Mouse (Mus musculus) liver, postnatal 0 days (tissue): ENCODE results near the gene Bcl2. TPM values are rescaled to one million over a fixed set of nuclear protein-coding genes. Genes with fewer than 3 reads are reported as not detected.

Experiments used
- ATAC-seq: fragments of 200-750 bp; cut with Nextera tagmentation; 2 replicates; pipeline ENCODE4 v1.8.0; 2017; ENCODE audit warnings: mild to moderate bottlenecking, moderate library complexity
- DNase-seq: peaks from one replicate; pipeline ENCODE4 v3.0.0-alpha.2; 2016
- H3K27ac ChIP-seq: fragments of 300-500 bp; sonication (generic); 2 replicates; pipeline ENCODE4 v1.5.1; 2014; ENCODE audit warnings: antibody characterized with exemption, moderate library complexity, mild to moderate bottlenecking, low read depth
- H3K27me3 ChIP-seq: fragments of 300-500 bp; sonication (generic); 2 replicates; pipeline ENCODE4 v1.6.1; 2014; ENCODE audit warnings: low read length, control low read depth, mixed read lengths; ENCODE audit not compliant: insufficient read depth
- H3K36me3 ChIP-seq: fragments of 300-500 bp; sonication (generic); replicated peaks from 2 replicates; pipeline ENCODE4 v1.6.1; 2014; ENCODE audit warnings: mild to moderate bottlenecking, control low read depth, low read length, moderate library complexity, mixed read lengths; ENCODE audit not compliant: insufficient read depth
- H3K4me1 ChIP-seq: fragments of 300-500 bp; sonication (generic); 2 replicates; pipeline ENCODE4 v1.6.1; 2014; ENCODE audit warnings: antibody characterized with exemption, mild to moderate bottlenecking, control low read depth; ENCODE audit not compliant: insufficient read depth
- H3K4me2 ChIP-seq: fragments of 300-500 bp; sonication (generic); 2 replicates; pipeline ENCODE4 v1.6.1; 2014; ENCODE audit warnings: low read depth, mild to moderate bottlenecking, low read length, moderate library complexity, mixed read lengths
- H3K4me3 ChIP-seq: fragments of 300-500 bp; sonication (generic); 2 replicates; pipeline ENCODE4 v1.5.1; 2014; ENCODE audit warnings: low read depth, low read length
- H3K9ac ChIP-seq: fragments of 300-500 bp; sonication (generic); replicated peaks from 2 replicates; pipeline ENCODE4 v1.6.1; 2014; ENCODE audit warnings: mild to moderate bottlenecking, moderate library complexity
- H3K9me3 ChIP-seq: fragments of 300-500 bp; sonication (generic); 2 replicates; pipeline ENCODE4 v1.6.1; 2016; ENCODE audit warnings: mild to moderate bottlenecking, control low read depth, low read length, mixed read lengths
- CTCF ChIP-seq: sonication (generic); IDR thresholded peaks from 2 replicates; pipeline ENCODE4 v1.5.1; 2016; ENCODE audit warnings: antibody characterized with exemption, low read depth
- EP300 ChIP-seq: IDR thresholded peaks from 2 replicates; pipeline ENCODE4 v1.6.1; 2016; ENCODE audit warnings: antibody characterized with exemption, low read depth, mild to moderate bottlenecking
- WGBS: fragments of 180-500 bp; shearing (Covaris S2); extraction: QIAGEN DNeasy Blood & Tissue Kit; methylation state at CpG from one replicate; pipeline ENCODE4 v1.1.7; 2014; ENCODE audit not compliant: insufficient replicate concordance; 5-methylcytosine and 5-hydroxymethylcytosine counted together
- polyA plus RNA-seq: library from polyadenylated mRNA; unstranded; fragments of >200 nt; fragmentation: Nextera tagmentation; extraction: Ambion mirVana; gene quantifications from 2 replicates; pipeline ENCODE4 v1.2.1, GENCODE M21; 2015

Gene Bcl2
- polyA plus RNA-seq, 1 experiment from 2014 or later, result 0.83 TPM

DNA sequence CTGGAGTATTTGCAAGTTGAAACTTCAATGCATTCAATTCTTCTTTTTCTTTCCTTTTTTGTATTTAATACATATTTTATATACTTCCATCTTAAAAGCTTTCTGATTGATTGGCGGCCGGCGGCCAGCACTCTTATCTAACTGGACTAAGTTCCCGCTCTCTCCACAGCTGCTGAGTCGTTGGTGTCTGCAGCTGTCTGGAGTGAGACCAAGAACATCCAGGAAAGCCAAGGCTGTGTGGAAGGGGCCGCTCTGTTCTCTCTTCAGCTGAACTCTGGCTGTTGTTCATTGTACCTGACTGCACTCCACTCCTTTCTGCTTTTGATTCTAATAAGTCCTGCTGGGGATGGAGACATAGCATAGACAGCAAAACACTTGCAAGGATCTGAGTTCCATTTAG, 190.3 kb downstream of the Bcl2 start:
- no peaks in the 10 kb centered on the region for H3K36me3 ChIP-seq
- H3K4me1 ChIP-seq, result no peaks in the 10 kb centered on the region
- H3K9ac ChIP-seq, result no peak overlapping the region
- WGBS, result 50% methylated on average over 6 of the region's 6 CpGs
- H3K4me3 ChIP-seq, result no peak overlapping the region
- H3K27ac ChIP-seq, result no peak overlapping the region
- no peak for TF ChIP-seq EP300
- TF ChIP-seq CTCF, result no peak
- H3K27me3 ChIP-seq, result no peaks in the 10 kb centered on the region
- ATAC-seq (no peak), DNase-seq (no peak)
- H3K4me2 ChIP-seq, result no peak overlapping the region
- no peaks in the 10 kb centered on the region for H3K9me3 ChIP-seq

DNA sequence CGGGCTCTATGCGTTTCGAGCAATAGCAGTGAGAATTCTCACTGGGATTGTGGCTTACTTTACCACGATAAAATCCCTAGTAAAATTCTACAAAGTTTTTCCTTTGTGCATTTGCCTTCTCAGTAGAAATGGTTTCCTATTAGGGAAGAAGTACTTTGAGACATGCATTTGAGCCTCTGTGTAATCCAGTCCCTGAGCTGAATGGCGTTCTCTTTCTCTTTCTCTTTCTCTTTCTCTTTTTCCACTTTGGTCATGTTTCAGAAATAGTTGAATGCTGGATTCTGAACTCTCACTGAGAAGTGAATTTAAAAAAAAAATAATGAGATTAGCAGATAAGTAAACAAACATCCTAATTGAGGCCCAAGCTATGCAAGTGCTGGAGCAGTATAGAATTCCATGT, 191.1 kb downstream of the Bcl2 start:
- 81% methylated on average over 5 of the region's 5 CpGs for WGBS
- H3K27ac ChIP-seq, result no peak overlapping the region

GRCm38 (mm10) chr1:106517591-106518177, 196.4 kb downstream of the Bcl2 start:
- no peak overlapping the region for H3K9ac ChIP-seq
- no peak for ATAC-seq
- TF ChIP-seq CTCF (no peak), EP300 (no peak)
- H3K9me3 ChIP-seq, result no peaks in the 10 kb centered on the region
- no peaks in the 10 kb centered on the region for H3K27me3 ChIP-seq
- H3K4me2 ChIP-seq, result no peak overlapping the region
- DNase-seq, result no peak
- H3K36me3 ChIP-seq, result no peaks in the 10 kb centered on the region
- no peak overlapping the region for H3K27ac ChIP-seq
- 32% methylated on average over 6 of the region's 6 CpGs for WGBS
- no peak overlapping the region for H3K4me3 ChIP-seq
- peaks cover 9% of the 10 kb centered on the region; the same call in 1 of the 2 replicates for H3K4me1 ChIP-seq

More for the DNA sequence above, 191.1 kb downstream of the Bcl2 start:
- no peak for TF ChIP-seq CTCF
- no peak for TF ChIP-seq EP300
- Histone ChIP-seq H3K9me3 (no peaks in the 10 kb centered on the region), H3K9ac (no peak overlapping the region), H3K27me3 (no peaks in the 10 kb centered on the region), H3K4me3 (no peak overlapping the region), H3K4me2 (no peak overlapping the region), H3K36me3 (no peaks in the 10 kb centered on the region), H3K4me1 (no peaks in the 10 kb centered on the region)
- DNase-seq, result no peak
- ATAC-seq, result no peak

DNA sequence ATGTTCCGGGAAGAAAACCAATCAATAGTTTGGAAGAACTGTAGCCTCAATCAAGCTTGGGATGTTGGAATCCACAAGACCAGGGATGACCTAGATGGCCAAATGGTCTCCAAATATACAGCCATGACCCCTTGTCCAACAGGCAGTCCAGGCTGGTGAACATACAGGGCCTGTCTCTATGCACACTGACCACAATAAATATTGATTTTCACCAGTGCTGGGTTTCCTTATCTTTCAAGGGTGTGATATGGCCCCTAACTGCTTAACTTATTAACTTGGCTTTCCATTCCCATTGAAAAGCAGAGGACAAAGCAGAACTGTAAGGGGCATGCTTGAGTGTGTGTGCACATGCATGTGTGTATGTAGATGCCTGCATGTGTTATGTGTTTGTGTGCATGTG, 197.0 kb downstream of the Bcl2 start:
- Histone ChIP-seq H3K36me3 (no peaks in the 10 kb centered on the region), H3K4me3 (no peak overlapping the region)
- WGBS, result 53% methylated on average over 1 of the region's 1 CpGs

GRCm38 (mm10) chr1:106515611-106516010, 198.5 kb downstream of the Bcl2 start:
- Histone ChIP-seq H3K27me3 (no peaks in the 10 kb centered on the region), H3K4me1 (peaks cover 9% of the 10 kb centered on the region; the same call in 1 of the 2 replicates), H3K4me3 (no peak overlapping the region), H3K4me2 (no peak overlapping the region), H3K27ac (no peak overlapping the region), H3K9me3 (no peaks in the 10 kb centered on the region), H3K36me3 (no peaks in the 10 kb centered on the region), H3K9ac (no peak overlapping the region)
- 48% methylated on average over 6 of the region's 6 CpGs for WGBS
- ATAC-seq (no peak), DNase-seq (no peak)
- no peak for TF ChIP-seq EP300
- no peak for TF ChIP-seq CTCF

More for the DNA sequence above, 197.0 kb downstream of the Bcl2 start:
- Histone ChIP-seq H3K4me2 (no peak overlapping the region), H3K27ac (no peak overlapping the region), H3K9ac (no peak overlapping the region), H3K4me1 (peaks cover 9% of the 10 kb centered on the region; the same call in 1 of the 2 replicates), H3K9me3 (no peaks in the 10 kb centered on the region), H3K27me3 (no peaks in the 10 kb centered on the region)
- no peak for ATAC-seq
- no peak for TF ChIP-seq CTCF
- TF ChIP-seq EP300, result no peak
- no peak for DNase-seq

DNA sequence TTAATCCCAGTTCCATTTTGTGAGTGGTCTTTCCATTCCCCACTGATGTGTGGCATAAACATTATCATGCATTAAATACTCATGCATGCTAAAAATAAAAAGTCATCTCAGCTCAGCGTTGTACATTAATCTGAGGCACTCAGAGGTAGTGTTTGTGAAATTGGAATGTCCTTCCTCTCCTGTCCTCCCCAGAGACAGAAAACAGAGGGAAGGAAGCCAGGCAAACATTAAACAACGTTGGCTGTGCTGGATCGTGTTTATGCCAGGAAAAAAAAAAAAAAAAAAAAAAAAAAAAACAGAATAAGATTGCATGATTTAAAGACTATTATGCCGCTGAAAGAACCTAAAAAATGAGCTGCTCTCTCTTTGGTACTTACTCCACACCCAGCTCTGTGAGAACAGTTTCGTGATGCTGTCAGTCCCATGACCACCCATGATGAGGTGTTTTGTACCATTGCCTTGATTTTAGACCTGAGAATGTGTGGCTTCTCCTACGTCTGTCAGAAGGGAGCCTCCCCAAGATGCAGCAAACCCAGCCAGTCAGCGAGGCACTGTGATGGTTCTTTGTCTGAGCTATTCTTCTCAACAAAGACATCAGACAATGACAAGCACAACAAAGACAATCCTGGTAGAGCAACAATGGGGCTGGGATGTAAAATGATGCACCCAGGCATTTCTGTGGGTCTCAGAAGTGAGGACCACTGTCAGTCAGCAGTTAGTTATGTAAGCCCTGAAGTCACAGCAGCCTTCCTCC, 200.0 kb downstream of the Bcl2 start:
- ATAC-seq, result no peak

More for the DNA sequence above, 200.0 kb downstream of the Bcl2 start:
- Histone ChIP-seq H3K4me3 (no peak overlapping the region), H3K36me3 (no peaks in the 10 kb centered on the region), H3K27ac (no peak overlapping the region), H3K4me1 (peaks cover 9% of the 10 kb centered on the region; the same call in 1 of the 2 replicates), H3K4me2 (no peak overlapping the region), H3K9me3 (no peaks in the 10 kb centered on the region), H3K27me3 (no peaks in the 10 kb centered on the region), H3K9ac (no peak overlapping the region)
- TF ChIP-seq EP300, result no peak
- 48% methylated on average over 7 of the region's 7 CpGs for WGBS
- no peak for DNase-seq
